Mouse (Mus musculus) liver, embryonic 14.5 days (tissue): ENCODE measurements around the gene S100a10. TPM values are rescaled to one million over a fixed set of nuclear protein-coding genes. Genes with fewer than 3 reads are reported as not detected.

Experiments used
- ATAC-seq: fragments of 200-750 bp; cut with Nextera tagmentation; 2 replicates; pipeline ENCODE4 v1.8.0; 2017; ENCODE audit warnings: moderate number of reproducible peaks, mild to moderate bottlenecking, moderate library complexity; ENCODE audit not compliant: insufficient read depth
- DNase-seq, 3 experiments: peaks; one replicate each; pipeline ENCODE4 v3.0.0-alpha.2; 2012 to 2013; ENCODE audit warnings: low read depth in 3 of 3, low spot score in 3 of 3
- H3K27ac ChIP-seq: fragments of 300-500 bp; sonication (generic); 2 replicates; pipeline ENCODE4 v1.5.1; 2014; ENCODE audit warnings: moderate library complexity, mild to moderate bottlenecking, control low read depth, inconsistent platforms
- H3K27me3 ChIP-seq: fragments of 300-500 bp; sonication (generic); 2 replicates; pipeline ENCODE4 v1.6.1; 2014; ENCODE audit warnings: mild to moderate bottlenecking, low read length, moderate library complexity; ENCODE audit not compliant: control insufficient read depth, insufficient read depth
- H3K36me3 ChIP-seq: fragments of 300-500 bp; sonication (generic); replicated peaks from 2 replicates; pipeline ENCODE4 v1.6.1; 2014; ENCODE audit warnings: low read depth; ENCODE audit not compliant: control insufficient read depth, insufficient read depth
- H3K4me1 ChIP-seq, 2 experiments: fragments of 200-500 bp in 1 of 2; fragments of 300-500 bp in 1 of 2; sonication (generic) in 1 of 2; replicated peaks; 2 replicates each; pipeline ENCODE4 v1.6.1; 2012 to 2014; ENCODE audit warnings: antibody characterized with exemption in 1 of 2, inconsistent platforms in 1 of 2, low read length in 1 of 2; ENCODE audit not compliant: control insufficient read depth in 2 of 2, insufficient read depth in 2 of 2
- H3K4me2 ChIP-seq: fragments of 300-500 bp; sonication (generic); 2 replicates; pipeline ENCODE4 v1.6.1; 2014; ENCODE audit warnings: low read depth, mild to moderate bottlenecking, control low read depth, moderate library complexity
- H3K4me3 ChIP-seq, 2 experiments: fragments of 200-500 bp in 1 of 2; fragments of 300-500 bp in 1 of 2; sonication (generic) in 1 of 2; 2 replicates each; pipeline ENCODE4 v1.5.1; 2012 to 2014; ENCODE audit warnings: low read depth in 2 of 2, low read length in 2 of 2, mild to moderate bottlenecking in 2 of 2, control low read depth in 1 of 2, inconsistent platforms in 1 of 2, moderate library complexity in 1 of 2; ENCODE audit not compliant: insufficient read depth in 1 of 2
- H3K9ac ChIP-seq: fragments of 300-500 bp; sonication (generic); replicated peaks from 2 replicates; pipeline ENCODE4 v1.6.1; 2014; ENCODE audit warnings: mild to moderate bottlenecking, control low read depth, moderate library complexity
- H3K9me3 ChIP-seq: fragments of 300-500 bp; sonication (generic); 2 replicates; pipeline ENCODE4 v1.6.1; 2016; ENCODE audit warnings: low read length, mixed read lengths; ENCODE audit not compliant: control insufficient read depth
- CTCF ChIP-seq: IDR thresholded peaks from 2 replicates; pipeline ENCODE4 v1.5.1; 2016; ENCODE audit warnings: antibody characterized with exemption, low read depth, control low read depth
- EP300 ChIP-seq: IDR thresholded peaks from 2 replicates; pipeline ENCODE4 v1.6.1; 2016; ENCODE audit warnings: antibody characterized with exemption, low read depth
- WGBS: fragments of 180-500 bp; shearing (Covaris S2); extraction: QIAGEN DNeasy Blood & Tissue Kit; methylation state at CpG from one replicate; pipeline ENCODE4 v1.1.7; 2014; ENCODE audit not compliant: insufficient replicate concordance; 5-methylcytosine and 5-hydroxymethylcytosine counted together
- polyA plus RNA-seq, 2 experiments: library from polyadenylated mRNA; depleted of rRNA in 1 of 2; stranded (reverse) in 1 of 2; unstranded in 1 of 2; fragments of >200 nt; fragmentation: Nextera tagmentation in 1 of 2; extraction: Ambion mirVana in 1 of 2; gene quantifications; 2 replicates each; pipeline versions ENCODE4 v1.2.1 to v1.2.3; 2012 to 2014

Gene S100a10
- polyA plus RNA-seq, 2 experiments = 25.0 to 57.8 TPM

DNA sequence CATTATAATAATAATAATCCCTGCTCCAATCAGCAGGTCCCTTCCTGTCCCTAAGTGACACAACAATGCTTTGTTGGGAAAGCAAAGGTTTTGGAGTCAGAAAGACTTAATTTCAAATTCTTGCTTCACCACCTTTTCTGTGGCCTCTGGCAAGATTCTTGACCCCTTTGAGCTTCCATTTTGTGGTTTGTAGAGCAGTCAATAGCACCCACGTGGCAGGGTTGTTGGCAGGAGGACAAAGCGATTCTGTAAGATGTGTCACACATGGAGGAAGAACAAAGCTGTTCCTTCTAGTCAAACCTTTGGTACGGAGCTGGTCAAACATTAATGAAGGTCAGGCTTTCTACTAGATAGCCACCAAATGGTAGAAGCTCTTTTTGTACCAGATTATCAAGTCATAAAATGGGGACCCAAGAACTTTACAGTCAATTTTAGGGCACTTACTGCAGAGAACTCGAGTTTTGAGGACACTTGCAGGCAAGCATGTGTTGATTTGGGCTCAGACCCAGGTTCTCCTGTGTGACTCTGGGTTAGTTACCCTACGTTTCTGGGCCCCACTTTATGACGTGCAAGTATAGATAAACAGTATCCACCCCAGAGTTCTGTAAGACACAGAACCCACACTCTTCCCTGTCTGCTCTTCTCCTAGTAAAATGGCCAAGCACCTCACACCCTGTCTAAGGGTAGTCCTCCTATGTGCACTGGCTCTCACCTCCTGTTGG is 24.6 kb downstream of the S100a10 start:
- H3K4me3 ChIP-seq = no peak overlapping the region
- no peaks in the 10 kb centered on the region for H3K36me3 ChIP-seq
- ATAC-seq (no peak), DNase-seq (no peak)
- no peaks in the 10 kb centered on the region for H3K9me3 ChIP-seq
- H3K27me3 ChIP-seq = no peaks in the 10 kb centered on the region
- H3K9ac ChIP-seq = no peak overlapping the region
- H3K27ac ChIP-seq = no peak overlapping the region
- H3K4me1 ChIP-seq = peaks cover 0 to 2% of the 10 kb centered on the region in 2 experiments; a peak in 1 of 4 replicates
- WGBS = 41% methylated on average over 6 of the region's 6 CpGs
- H3K4me2 ChIP-seq = no peak overlapping the region
- TF ChIP-seq EP300 (no peak), CTCF (no peak)

DNA sequence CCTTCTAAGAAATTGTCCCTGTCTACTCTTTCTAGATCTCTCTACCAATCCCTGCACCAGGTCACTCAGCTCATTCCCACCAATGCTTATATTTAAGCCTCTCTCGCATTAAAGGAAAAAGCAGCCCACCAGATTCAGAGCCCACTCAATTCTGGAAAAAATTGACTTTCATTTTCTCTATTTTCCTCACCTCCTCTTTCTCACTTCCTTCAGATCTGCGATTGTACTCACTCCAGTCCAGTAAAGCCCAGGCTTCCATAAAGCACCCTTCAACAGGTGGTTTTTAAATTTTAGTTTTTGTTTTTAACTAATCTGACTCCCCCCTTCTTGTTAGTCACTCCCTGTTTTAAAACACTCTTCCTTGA is 25.1 kb downstream of the S100a10 start:
- H3K27me3 ChIP-seq = no peaks in the 10 kb centered on the region
- no peak overlapping the region for H3K4me2 ChIP-seq
- WGBS = 60% methylated on average over 2 of the region's 2 CpGs
- ATAC-seq (no peak), DNase-seq (no peak)
- peaks cover 0 to 2% of the 10 kb centered on the region in 2 experiments; a peak in 1 of 4 replicates for H3K4me1 ChIP-seq
- no peak overlapping the region for H3K9ac ChIP-seq
- H3K27ac ChIP-seq = no peak overlapping the region
- TF ChIP-seq CTCF (no peak), EP300 (no peak)
- no peaks in the 10 kb centered on the region for H3K36me3 ChIP-seq
- no peak overlapping the region for H3K4me3 ChIP-seq
- no peaks in the 10 kb centered on the region for H3K9me3 ChIP-seq

DNA sequence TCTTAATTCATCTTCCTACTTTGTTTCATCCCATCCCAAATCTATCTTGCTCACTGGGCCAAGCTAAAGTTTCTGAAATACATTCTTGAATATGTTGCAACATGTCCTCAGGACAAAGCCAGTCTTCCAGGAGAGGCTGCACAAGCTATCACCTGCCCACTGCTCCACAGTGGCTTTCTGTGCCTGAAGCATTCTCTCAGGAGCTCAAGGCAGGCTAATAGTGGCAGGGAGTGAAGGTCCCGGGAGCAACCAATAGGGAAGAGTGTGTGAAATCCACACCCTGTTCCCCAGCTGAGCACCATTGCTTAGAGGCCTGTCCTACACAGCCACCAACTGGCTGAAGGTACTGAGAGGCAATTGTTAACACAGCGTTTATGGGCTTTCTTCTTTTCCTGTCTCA is 26.1 kb downstream of the S100a10 start:
- no peaks in the 10 kb centered on the region for H3K36me3 ChIP-seq
- no peak overlapping the region for H3K4me2 ChIP-seq
- no peak overlapping the region for H3K27ac ChIP-seq
- H3K4me1 ChIP-seq = peaks cover 0 to 2% of the 10 kb centered on the region in 2 experiments; a peak in 1 of 4 replicates
- H3K9ac ChIP-seq = no peak overlapping the region
- H3K4me3 ChIP-seq = no peak overlapping the region
- TF ChIP-seq EP300 (no peak), CTCF (no peak)
- no peaks in the 10 kb centered on the region for H3K27me3 ChIP-seq
- ATAC-seq = no peak
- no peaks in the 10 kb centered on the region for H3K9me3 ChIP-seq
- WGBS = 48% methylated on average over 2 of the region's 2 CpGs
- no peak for DNase-seq

DNA sequence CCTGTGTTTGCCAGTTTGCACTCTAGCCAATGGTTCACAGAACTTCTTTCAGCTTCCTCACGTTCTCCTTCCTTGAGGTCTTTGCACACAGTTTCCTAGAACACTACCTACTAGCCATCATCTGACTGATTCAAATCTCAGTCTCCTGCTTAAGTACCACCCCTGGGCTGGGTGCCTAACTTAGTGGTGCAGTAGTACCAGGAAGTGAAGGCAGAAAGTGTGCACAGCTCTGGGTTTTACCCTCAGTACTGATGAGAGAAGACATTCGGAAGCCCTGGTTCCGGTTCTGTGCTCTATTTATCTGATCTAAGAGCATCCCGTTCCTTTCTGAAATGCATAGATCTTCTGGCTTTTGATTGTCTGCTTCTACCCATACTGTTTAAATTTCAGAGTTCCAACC is 26.8 kb downstream of the S100a10 start:
- TF ChIP-seq CTCF = no peak
- TF ChIP-seq EP300 = no peak
- no peak overlapping the region for H3K4me2 ChIP-seq
- H3K9me3 ChIP-seq = no peaks in the 10 kb centered on the region
- ATAC-seq = no peak
- no peak overlapping the region for H3K9ac ChIP-seq
- H3K27ac ChIP-seq = no peak overlapping the region
- H3K4me1 ChIP-seq = peaks cover 0 to 2% of the 10 kb centered on the region in 2 experiments; a peak in 1 of 4 replicates
- no peaks in the 10 kb centered on the region for H3K27me3 ChIP-seq
- DNase-seq = no peak
- WGBS = 59% methylated on average over 4 of the region's 4 CpGs
- no peaks in the 10 kb centered on the region for H3K36me3 ChIP-seq
- H3K4me3 ChIP-seq = no peak overlapping the region

DNA sequence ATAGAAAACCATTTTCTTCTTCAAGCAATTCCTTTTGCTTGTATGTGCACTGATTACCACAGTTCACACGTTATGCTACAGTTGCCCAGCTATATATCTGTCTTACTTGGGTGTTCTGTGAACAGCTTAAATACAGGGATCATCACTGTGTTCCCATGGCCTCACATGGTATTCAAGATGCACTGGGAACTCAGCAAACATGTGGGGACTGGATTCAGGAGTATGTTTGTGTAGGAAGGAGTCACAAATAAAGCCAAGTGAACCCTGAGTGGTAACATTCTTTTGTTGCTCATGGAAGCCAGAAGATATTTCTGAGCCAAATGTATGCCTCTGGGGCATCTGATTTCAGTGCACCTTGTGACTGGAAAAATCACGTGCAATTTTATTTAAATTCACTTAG is 28.2 kb downstream of the S100a10 start:
- DNase-seq = no peak
- no peaks in the 10 kb centered on the region for H3K36me3 ChIP-seq
- no peak for ATAC-seq
- H3K9me3 ChIP-seq = no peaks in the 10 kb centered on the region
- peaks cover 0 to 2% of the 10 kb centered on the region in 2 experiments; a peak in 1 of 4 replicates for H3K4me1 ChIP-seq
- H3K27ac ChIP-seq = no peak overlapping the region
- no peak overlapping the region for H3K4me3 ChIP-seq
- TF ChIP-seq CTCF (no peak), EP300 (no peak)
- no peak overlapping the region for H3K4me2 ChIP-seq
- H3K27me3 ChIP-seq = no peaks in the 10 kb centered on the region
- H3K9ac ChIP-seq = no peak overlapping the region
- WGBS = 43% methylated on average over 2 of the region's 2 CpGs
